Mouse (Mus musculus) embryo, embryonic 10 days (tissue): ENCODE data around the gene Large1.
"Not testable (repeated sequence)": the region's sequence is repeated elsewhere in the genome, so short reads cannot be mapped to it uniquely, and the experiment has no call there.

ENCODE experiments used
- DNase-seq: peaks from one replicate; pipeline ENCODE4 v3.0.0-alpha.2; 2015; ENCODE audit warnings: low spot score

The Large1 gene

DNA sequence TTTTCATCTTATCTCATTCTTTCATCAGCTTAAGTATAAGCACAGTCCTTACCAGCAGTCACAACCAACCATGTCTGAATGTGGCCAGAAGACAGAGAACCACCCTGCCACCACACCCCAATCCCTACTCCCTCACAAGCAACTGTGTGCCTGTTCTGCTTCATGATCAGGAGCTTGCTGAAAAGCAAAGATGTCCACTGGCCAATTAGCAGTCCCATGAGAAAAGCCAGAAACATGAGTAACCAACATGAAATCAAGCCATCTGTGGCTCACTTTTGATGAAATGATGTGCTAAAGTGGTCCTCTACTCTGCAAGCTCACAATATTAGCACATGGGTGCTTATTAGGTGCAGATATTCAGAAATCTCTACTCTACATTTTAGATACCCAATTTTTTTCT lies 57.8 kb downstream of the Large1 start:
- no peak for DNase-seq

DNA sequence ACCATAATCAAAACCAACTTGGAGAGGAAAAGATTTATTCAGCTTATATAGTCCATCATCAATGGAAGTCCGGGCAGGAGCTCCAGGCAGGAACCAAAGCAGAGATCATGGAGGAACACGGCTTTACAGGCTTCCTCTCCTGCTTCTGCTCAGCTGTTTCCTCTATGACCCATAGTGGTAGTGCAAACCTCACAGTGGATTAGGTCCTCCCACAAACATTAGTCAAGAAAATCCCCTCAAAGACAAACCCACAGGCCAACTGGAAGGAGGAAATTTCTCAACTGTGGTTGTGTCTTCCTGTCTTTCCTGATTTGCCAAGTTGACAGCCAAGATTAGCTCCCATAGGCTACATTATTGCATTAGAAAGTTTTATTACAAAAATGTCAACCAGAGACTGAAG lies 59.7 kb downstream of the Large1 start:
- DNase-seq = no peak

DNA sequence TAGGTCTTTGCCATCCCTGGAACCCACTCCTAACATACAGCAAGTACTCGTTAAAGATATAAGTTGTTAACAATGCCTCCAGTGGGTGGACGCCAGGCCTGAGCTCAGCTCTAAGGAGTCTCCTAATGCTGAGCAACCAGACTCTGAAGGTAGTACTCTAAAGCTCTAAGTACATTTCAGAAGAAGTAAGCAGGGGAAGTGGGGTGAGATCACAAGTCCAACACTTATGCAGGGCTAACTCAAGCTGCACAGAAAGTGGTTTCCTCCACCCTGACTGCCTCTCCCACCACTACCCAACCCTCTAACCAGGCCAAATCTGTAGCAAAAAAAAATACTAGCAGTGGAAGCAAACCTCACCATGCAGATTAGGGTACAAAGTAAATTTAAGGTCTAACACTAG lies 61.7 kb downstream of the Large1 start:
- no peak for DNase-seq

DNA sequence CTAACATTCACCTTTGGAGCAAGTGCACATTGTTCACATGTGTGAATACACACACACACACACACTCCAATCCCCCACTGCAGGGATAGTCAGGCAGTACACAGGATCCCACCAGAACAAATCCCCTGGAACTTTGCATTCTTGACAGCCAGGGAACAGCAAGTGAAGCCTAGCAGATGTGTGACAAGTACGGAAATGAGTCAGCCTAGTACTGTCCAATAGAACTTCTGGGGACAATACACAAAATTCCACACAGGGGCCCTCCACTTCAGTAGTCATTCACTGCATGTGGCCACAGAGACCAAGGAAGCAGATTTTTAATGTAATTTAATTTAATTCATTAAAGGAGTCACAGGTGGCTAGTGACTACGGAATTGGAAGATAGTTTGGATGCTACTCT lies 62.7 kb downstream of the Large1 start:
- DNase-seq = no peak

DNA sequence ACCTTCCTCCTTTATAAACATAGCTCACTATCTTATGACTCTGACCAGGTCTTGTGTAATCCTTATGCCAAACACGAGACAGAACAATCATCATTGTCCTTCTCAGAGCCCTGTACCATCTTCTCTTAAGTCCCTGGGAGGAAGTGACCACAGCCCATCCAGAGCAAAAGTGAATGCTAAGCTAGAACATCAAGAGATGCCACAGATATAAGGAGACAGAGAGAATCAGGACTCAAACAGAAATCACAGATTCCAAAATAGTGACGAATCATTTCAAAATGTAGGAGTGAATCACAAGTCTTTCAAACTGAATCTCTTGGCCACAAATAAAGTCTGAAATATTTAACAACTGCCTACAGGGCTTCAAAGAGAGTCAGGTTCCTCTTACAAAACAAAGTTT lies 63.5 kb downstream of the Large1 start:
- DNase-seq = no peak

DNA sequence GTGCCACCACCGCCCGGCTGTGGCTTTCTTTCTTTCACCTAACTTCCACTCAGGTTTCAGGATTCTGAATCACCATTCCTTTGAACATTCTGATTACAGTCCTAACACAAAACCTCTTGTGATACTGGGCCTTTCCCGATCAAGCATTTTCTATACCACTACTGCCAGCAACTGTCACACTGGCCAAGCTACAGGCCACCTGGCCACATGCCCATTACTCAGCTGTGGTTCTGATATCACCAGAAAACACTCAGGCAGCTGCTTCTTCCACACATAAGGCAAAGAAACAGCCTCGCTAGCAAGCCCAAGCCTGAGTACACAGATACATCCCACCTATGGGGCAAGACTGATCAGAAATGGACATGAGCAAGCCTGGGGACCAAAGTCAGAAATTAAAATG lies 71.3 kb downstream of the Large1 start:
- no peak for DNase-seq

DNA sequence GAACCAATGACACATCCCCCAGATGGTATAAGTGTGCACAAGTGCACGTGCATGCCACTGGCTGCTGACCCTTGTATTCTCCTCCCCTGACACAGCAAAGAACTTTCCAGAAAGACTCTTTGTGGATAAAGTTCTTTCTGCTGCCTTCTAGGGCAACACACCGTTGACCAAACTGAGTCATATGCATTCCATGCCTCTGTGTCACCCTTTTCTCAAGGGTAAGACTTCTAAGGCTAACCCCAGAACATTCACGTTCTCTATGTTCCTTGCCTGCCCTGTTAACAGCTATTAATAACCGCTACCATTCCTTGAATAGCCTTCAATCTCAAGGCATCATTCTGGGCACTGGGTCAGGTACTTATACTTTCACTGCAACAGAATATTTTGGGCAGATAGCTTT lies 77.3 kb downstream of the Large1 start:
- no peak for DNase-seq

DNA sequence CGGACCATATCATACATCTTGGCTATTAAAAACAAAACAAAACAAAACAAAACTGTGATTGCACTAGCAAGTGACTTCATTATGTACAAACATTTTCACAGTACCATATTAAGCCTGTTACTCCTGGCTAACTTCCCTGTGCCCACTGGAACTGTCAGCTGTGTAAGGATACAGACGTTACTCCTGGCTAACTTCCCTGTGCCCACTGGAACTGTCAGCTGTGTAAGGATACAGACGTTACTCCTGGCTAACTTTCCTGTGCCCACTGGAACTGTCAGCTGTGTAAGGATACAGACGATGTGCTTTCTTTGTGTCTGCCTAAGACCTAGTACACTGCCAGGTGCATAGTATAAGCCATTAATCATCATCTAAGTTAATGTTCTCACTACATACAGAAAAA lies 77.9 kb downstream of the Large1 start:
- not testable (repeated sequence) for DNase-seq

DNA sequence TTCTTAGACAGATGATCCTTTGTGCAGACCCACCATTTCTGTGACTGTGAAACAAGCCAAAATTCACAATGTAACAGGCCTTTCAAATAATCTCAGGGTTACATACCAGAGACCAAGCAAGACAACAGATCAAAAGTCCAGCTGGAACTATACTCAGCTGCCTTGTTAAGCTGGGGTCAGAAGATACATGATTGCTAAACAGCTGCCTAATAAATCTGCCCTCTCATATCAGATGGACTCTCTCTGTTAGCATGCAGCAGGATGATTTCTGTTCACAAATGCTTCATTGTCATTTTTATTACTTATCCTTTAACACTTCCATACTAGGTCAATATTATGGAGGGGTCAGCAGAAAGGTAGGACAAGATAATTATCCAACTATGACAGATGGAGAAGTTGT lies 80.2 kb downstream of the Large1 start:
- no peak for DNase-seq

DNA sequence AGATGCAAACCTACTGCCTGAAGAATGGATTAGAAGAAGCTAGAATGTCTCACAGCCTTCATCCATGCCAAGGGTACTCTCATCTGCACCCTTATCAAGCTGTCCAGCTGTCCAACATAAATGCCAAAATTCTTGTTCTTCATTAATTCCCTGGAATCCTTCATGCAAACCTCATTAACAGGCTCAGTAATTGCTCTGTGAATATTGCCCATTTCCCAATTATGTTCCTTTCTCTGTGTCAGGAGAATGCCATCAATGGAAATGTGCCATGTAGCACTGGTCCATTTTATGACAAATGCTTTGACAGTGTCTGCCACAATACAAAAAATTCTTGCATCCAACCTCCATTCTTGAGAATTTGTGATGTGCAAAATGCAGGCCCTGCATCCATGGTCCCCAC lies 82.3 kb downstream of the Large1 start:
- DNase-seq = no peak

DNA sequence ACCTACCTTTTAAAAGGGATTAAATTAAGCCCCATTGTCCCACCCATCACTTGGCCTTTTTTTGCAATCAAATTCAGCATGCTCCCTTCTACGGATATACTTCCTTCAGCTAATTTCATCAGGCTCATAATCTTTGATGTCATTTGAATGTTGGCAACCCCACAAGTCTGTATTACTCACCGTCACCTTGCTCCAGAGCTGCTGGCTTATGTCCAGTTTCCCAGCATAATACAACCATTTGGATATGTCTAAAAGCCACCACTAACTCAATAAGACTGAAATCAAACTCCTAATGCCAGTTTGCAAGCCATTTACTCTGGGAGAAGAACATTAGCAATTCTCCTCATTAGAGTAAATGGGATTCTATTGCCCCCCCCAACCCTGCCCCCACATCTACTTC lies 95.4 kb downstream of the Large1 start:
- no peak for DNase-seq

DNA sequence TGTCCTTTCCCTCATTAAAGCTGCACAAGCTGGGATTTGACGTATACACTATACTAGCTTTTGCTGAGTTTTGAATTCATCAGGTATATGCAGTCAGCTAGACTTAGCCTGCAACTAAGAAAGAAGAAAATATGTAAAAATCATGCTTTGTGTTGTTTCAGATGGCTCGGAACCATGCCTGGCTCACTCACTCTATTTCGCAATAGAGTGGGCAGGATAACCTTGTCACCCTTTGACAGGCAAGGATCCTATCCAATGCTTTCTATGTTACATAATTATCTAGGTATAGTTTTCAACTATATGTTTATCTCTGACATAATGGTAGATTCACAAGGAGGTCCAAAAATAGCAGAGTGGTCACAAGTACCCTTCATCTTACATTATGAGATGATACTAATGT lies 109.2 kb downstream of the Large1 start:
- DNase-seq = no peak

DNA sequence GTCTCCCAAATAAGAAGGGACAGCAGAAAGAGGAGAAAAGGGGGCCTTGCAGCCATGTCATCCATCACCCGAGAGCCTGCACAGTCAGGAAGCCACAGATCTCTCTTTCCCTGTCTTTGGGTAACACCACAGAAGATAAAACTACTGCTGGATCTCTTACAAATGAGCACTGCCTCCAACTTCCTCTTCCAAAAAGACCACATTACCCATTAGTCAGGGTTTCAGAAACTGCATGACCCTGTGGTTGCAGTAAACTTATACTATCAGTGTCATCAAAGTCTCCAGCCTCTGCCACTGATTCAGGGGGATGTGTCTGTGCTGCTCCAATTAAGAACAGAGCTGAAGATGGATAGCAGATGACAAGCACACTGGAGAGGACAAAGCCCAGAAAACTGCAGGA lies 111.3 kb downstream of the Large1 start:
- DNase-seq = peak; percentile 8

DNA sequence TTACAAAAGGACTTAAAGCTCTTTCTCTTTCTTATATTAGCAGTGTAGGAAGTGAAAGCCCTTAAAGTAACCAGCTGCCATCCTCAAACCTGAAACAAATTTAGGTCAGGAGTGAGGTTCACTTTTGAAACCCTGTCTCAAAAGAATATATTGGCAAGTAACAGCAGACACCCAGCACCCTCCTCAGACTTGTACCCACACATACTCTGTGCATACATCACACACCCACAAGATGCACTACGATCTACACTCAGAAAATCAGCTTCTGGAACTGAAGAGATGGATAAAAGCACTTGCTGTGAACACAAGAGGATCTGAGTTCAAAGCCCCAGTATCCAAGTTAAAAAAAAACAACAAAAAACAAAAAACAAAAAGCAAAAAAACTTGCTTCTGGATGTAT lies 119.1 kb downstream of the Large1 start:
- DNase-seq = no peak

DNA sequence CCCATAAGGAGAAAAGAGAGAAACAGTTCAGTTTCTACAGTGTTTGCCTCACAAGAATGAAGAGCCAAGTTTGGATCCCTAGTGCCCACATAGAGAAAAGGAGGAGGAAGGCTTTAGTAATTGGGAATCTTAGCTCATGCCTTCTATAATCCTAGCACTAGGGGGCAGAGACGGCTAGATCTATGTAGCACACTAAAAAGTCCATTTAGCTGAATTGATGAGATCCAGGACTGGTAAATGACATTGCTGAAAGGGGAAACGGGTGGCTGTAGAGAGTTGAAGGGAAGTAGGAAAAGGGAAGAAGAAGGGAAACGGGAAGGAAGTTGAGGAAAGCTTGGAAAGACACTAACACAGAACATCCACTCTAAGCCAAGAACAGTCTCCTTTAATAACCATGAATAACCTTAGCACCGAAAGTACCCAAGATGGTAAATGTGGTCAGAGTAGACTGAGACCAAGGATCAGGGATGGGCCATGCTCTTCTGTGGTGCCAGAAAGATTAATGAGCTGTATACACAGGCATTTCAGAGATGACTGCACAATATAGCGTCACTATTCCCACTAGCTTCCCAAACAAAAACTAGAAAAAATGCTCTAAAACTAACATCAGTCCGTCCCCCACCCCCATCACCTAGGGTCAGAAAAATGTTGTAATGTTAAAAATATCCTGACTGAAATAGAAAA lies 119.8 kb downstream of the Large1 start:
- peak; percentile 73 for DNase-seq

DNA sequence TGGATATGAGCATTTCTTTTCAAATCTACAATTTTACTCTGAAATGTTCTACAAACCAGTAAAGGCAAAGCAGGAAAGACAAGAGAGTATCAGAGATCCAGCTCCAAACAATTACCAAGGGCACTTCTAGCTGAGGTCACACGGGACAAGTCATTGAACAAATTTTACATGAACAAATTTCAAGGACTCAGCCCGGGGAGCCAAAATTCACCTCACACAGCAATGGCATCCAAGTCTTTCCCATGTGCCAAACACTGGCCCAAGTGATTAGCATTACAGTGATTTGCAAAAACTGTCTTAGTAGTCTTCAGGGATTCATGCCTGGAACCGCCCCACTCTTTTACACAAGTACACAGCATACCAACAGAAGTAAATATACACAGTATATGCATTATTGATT lies 126.5 kb downstream of the Large1 start:
- DNase-seq = no peak

DNA sequence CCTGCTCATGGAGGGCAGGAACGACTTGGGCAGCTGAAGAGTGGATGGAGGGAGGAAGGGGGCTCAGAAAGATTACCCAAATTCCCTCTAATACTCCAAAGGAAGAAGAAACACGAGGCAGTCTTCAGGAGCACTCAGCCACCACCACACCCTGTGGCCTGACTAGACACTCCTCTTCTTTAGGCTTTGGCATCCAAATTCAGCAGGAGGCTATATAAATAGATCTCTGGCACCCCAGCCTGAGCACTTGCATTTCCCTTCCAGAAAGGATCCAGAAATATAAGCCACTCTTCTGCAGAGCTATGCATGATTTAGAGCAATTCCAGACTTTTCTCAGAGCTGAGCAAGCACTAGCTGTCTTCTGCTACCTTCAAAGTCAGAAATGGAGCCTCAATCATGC lies 127.7 kb downstream of the Large1 start:
- DNase-seq = no peak

DNA sequence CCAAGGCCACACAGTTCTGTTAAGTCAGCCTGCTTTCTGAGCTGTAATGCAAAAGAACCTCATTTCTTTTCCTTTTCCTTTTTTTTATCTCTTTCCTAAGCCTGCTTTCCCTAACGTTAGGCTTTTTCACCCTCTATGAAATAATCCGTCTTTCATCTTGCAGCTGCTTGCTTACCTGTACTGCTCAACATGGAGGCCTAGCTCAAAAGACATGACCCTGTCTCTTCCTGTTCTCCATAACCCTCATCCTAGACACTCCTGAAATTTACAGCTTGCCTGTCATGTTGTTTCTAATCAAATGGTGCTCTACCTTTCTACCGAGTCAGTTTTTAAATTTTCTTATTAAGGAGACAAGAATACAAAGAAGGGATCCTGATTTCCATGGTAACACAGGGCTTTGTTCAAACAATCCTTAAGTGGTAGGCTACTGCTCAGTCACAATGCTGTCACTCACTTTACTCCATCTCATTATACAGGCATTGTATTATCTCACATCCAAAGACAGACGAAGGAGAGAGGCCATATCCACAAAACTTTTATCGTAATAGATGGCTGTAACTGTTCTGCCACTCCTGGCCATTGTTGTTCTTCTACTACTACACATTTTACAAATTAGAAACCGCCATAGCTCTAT lies 134.0 kb downstream of the Large1 start:
- peak; percentile 18 for DNase-seq

DNA sequence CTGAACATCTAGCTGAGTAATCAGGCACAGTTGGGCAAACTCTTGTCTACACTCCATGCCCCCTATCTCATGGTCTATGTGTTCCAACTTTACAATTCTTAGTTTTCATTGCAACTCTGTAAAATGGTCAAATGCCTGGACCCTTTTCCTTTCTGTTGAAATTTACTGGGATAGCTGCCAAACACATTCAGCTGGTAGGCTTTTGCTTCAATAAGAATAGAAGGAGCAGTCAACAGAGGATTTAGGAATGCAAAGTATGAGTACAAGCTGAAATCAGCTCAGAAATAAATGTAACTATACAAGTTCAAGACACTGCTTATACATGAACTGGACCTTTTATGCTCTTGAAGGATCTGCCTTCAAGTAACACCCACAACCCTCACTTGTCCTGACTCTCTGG lies 146.5 kb downstream of the Large1 start:
- DNase-seq = no peak

DNA sequence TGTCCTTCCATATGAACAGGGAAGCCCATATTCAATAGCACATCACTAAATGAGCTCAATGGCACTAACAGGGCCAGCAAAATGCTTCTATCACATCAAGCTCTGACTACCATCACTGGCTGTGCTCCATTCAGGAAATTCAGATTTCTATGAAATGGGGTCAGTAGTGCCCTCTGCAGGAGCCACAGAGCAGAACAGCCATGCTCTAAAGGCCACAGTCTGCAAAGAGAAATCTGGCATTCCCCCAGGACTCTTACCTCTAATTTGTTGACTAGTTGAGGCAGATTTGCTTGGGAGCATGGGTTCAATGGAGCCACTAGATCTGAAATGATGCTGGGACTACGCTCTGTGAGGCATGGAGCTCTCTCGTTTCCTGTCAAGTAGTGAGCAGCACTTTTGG lies 151.5 kb downstream of the Large1 start:
- DNase-seq = no peak

DNA sequence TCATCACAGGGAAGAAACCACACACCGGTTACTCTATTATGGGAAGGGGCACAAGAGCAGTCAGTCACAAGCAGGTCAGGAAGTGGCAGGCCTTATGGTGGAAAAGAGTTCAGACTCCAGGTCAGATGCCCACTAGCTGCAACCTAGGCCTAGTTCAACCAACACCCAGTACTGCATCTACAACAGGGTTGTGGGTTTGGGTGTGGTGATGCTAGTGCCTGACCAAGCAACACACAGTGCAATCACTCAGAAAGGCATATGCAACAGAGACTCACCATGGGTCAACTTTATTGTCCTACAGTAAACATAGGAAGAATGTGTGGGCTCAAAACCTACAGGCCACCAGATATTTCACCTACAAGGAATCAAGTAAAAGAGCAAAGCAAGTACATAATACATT lies 155.6 kb downstream of the Large1 start:
- no peak for DNase-seq

DNA sequence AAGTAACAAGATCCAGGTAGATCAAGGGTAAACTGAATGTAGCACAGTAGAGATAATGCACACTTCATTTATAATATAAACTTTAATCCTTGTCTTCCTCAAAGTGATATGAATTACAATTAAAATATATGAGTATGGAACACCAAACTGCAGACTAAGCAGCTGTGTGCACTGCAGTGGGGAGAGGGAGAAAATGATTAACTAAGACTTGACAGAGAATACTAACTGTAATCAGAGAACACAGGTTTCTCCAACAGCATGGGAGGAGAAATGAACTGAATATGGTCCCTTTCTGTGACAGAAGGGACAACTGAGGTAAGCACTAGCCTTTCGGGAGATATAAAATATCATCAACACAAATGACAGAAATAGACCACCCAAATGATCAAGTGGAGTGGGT lies 164.7 kb downstream of the Large1 start:
- DNase-seq = no peak

DNA sequence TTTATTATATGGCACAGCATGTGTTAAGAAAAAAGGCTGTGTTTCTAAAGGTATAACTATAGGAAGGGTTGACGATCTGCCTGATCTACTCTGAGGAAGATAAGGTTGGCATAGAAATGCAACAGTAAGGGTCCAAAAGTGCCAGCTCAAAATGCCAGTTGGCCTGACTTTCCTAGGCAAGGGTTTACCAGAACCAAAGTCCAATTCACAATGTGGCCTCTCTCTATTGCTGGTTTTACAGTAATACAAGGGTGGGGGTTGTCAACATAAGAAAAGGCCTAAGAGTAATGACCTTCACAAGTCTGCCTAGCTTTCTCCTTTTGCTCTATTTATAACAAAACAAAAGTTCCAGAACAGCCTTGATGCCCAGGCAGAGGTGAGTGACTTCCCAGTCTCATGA lies 166.0 kb downstream of the Large1 start:
- no peak for DNase-seq

DNA sequence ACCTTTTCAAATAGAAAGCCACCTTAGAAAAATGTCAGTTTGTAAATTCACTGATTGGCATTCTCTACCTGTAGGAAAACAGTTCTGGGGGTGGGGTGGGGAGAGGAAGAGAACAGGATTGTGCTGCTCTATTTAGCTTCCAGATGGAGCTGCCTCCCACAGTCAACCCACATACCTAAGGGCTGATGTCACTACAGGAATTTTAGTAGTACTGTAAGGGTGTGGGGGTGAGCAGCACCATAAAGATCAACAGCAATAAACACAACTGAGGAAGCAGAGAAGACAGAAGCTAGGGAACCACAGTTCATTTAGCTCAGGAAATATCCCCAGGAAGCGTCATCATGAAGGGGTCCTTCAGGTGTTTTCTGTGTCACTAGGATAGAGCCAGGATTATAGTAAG lies 174.9 kb downstream of the Large1 start:
- no peak for DNase-seq
